Mouse (Mus musculus): ENCODE data around the gene Ksr1. TPM values are rescaled to one million over a fixed set of nuclear protein-coding genes. Genes with fewer than 3 reads are reported as not detected.

Ksr1 gene
- polyA plus RNA-seq, 1 experiment = 26.9 TPM

- peak; percentile 50 for DNase-seq (ENCODE audit: low read depth)
- TF ChIP-seq CTCF (IDR thresholded peaks at IDR 0.05; ENCODE audit: borderline replicate concordance, extremely low read depth, insufficient read depth, insufficient read length) = no peak
- no peak for TF ChIP-seq POLR2A (IDR thresholded peaks at IDR 0.05; ENCODE audit: borderline replicate concordance, extremely low read depth, insufficient read depth, insufficient read length, poor library complexity, severe bottlenecking)
Observed at GRCm38 (mm10) chr11:79135685-79136360, 10.4 kb downstream of the Ksr1 start.

- no peak for DNase-seq (ENCODE audit: low read depth)
- no peak for TF ChIP-seq CTCF (IDR thresholded peaks at IDR 0.05; ENCODE audit: borderline replicate concordance, extremely low read depth, insufficient read depth, insufficient read length)
- TF ChIP-seq POLR2A (IDR thresholded peaks at IDR 0.05; ENCODE audit: borderline replicate concordance, extremely low read depth, insufficient read depth, insufficient read length, poor library complexity, severe bottlenecking) = no peak
Observed at GRCm38 (mm10) chr11:79135105-79135503, 11.1 kb downstream of the Ksr1 start.

- TF ChIP-seq CTCF (IDR thresholded peaks at IDR 0.05; ENCODE audit: borderline replicate concordance, extremely low read depth, insufficient read depth, insufficient read length) = no peak
- TF ChIP-seq POLR2A (IDR thresholded peaks at IDR 0.05; ENCODE audit: borderline replicate concordance, extremely low read depth, insufficient read depth, insufficient read length, poor library complexity, severe bottlenecking) = no peak
- no peak for DNase-seq (ENCODE audit: low read depth)
Observed at GRCm38 (mm10) chr11:79134416-79135104, 11.6 kb downstream of the Ksr1 start.

GRCm38 (mm10) chr11:79133961-79134360 is 12.2 kb downstream of the Ksr1 start:
- TF ChIP-seq CTCF (IDR thresholded peaks at IDR 0.05; ENCODE audit: borderline replicate concordance, extremely low read depth, insufficient read depth, insufficient read length) (no peak), POLR2A (IDR thresholded peaks at IDR 0.05; ENCODE audit: borderline replicate concordance, extremely low read depth, insufficient read depth, insufficient read length, poor library complexity, severe bottlenecking) (no peak)
- no peak for DNase-seq (ENCODE audit: low read depth)

GRCm38 (mm10) chr11:79133051-79133450 is 13.2 kb downstream of the Ksr1 start:
- DNase-seq (ENCODE audit: low read depth) = no peak
- no peak for TF ChIP-seq CTCF (IDR thresholded peaks at IDR 0.05; ENCODE audit: borderline replicate concordance, extremely low read depth, insufficient read depth, insufficient read length)

GRCm38 (mm10) chr11:79131949-79132411 is 14.2 kb downstream of the Ksr1 start:
- DNase-seq (ENCODE audit: low read depth) = no peak
- TF ChIP-seq CTCF (IDR thresholded peaks at IDR 0.05; ENCODE audit: borderline replicate concordance, extremely low read depth, insufficient read depth, insufficient read length) (no peak), POLR2A (IDR thresholded peaks at IDR 0.05; ENCODE audit: borderline replicate concordance, extremely low read depth, insufficient read depth, insufficient read length, poor library complexity, severe bottlenecking) (no peak)

GRCm38 (mm10) chr11:79129388-79130356 is 16.5 kb downstream of the Ksr1 start:
- DNase-seq (ENCODE audit: low read depth) = no peak
- TF ChIP-seq CTCF (IDR thresholded peaks at IDR 0.05; ENCODE audit: borderline replicate concordance, extremely low read depth, insufficient read depth, insufficient read length) = no peak
- no peak for TF ChIP-seq POLR2A (IDR thresholded peaks at IDR 0.05; ENCODE audit: borderline replicate concordance, extremely low read depth, insufficient read depth, insufficient read length, poor library complexity, severe bottlenecking)

- DNase-seq (ENCODE audit: low read depth) = no peak
- TF ChIP-seq POLR2A (IDR thresholded peaks at IDR 0.05; ENCODE audit: borderline replicate concordance, extremely low read depth, insufficient read depth, insufficient read length, poor library complexity, severe bottlenecking) (no peak), CTCF (IDR thresholded peaks at IDR 0.05; ENCODE audit: borderline replicate concordance, extremely low read depth, insufficient read depth, insufficient read length) (no peak)
Observed at GRCm38 (mm10) chr11:79128233-79128632, 18.0 kb downstream of the Ksr1 start.

- TF ChIP-seq CTCF (IDR thresholded peaks at IDR 0.05; ENCODE audit: borderline replicate concordance, extremely low read depth, insufficient read depth, insufficient read length) = no peak
- no peak for TF ChIP-seq POLR2A (IDR thresholded peaks at IDR 0.05; ENCODE audit: borderline replicate concordance, extremely low read depth, insufficient read depth, insufficient read length, poor library complexity, severe bottlenecking)
- no peak for DNase-seq (ENCODE audit: low read depth)
Observed at GRCm38 (mm10) chr11:79126963-79127362, 19.2 kb downstream of the Ksr1 start.

- DNase-seq (ENCODE audit: low read depth) = no peak
- no peak for TF ChIP-seq POLR2A (IDR thresholded peaks at IDR 0.05; ENCODE audit: borderline replicate concordance, extremely low read depth, insufficient read depth, insufficient read length, poor library complexity, severe bottlenecking)
- no peak for TF ChIP-seq CTCF (IDR thresholded peaks at IDR 0.05; ENCODE audit: borderline replicate concordance, extremely low read depth, insufficient read depth, insufficient read length)
Observed at GRCm38 (mm10) chr11:79125775-79126174, 20.4 kb downstream of the Ksr1 start.

- no peak for TF ChIP-seq CTCF (IDR thresholded peaks at IDR 0.05; ENCODE audit: borderline replicate concordance, extremely low read depth, insufficient read depth, insufficient read length)
- no peak for TF ChIP-seq POLR2A (IDR thresholded peaks at IDR 0.05; ENCODE audit: borderline replicate concordance, extremely low read depth, insufficient read depth, insufficient read length, poor library complexity, severe bottlenecking)
- DNase-seq (ENCODE audit: low read depth) = no peak
Observed at GRCm38 (mm10) chr11:79122556-79122955, 23.7 kb downstream of the Ksr1 start.

Measured in brain, embryonic 14.5 days (tissue).